Mouse (Mus musculus): ENCODE results near the gene Zfp827. TPM values are rescaled to one million over a fixed set of nuclear protein-coding genes. Genes with fewer than 3 reads are reported as not detected.

Zfp827 gene
- 0.71 and 2.1 TPM in 2 replicates for total RNA-seq (2014; fragmentation: Nextera tagmentation)
- 0.10 and 0.39 TPM in 2 replicates for total RNA-seq (2017)

- peak; percentile 76 for ATAC-seq (replicated peaks; ENCODE audit: poor library complexity, severe bottlenecking)
Measured at GRCm38 (mm10) chr8:79027977-79028487, at the start of gene Zfp827. Gene Zfp827, plus strand, starts transcription at chr8:79028437.

GRCm38 (mm10) chr8:79004341-79004740, 23.9 kb upstream of the Zfp827 start:
- ATAC-seq (replicated peaks; ENCODE audit: poor library complexity, severe bottlenecking) = no peak

GRCm38 (mm10) chr8:79015061-79015460, 13.2 kb upstream of the Zfp827 start:
- no peak for ATAC-seq (replicated peaks; ENCODE audit: poor library complexity, severe bottlenecking)

- no peak for ATAC-seq (replicated peaks; ENCODE audit: poor library complexity, severe bottlenecking)
Measured at GRCm38 (mm10) chr8:79016076-79016475, 12.2 kb upstream of the Zfp827 start.

GRCm38 (mm10) chr8:79016583-79016982, 11.7 kb upstream of the Zfp827 start:
- ATAC-seq (replicated peaks; ENCODE audit: poor library complexity, severe bottlenecking) = no peak

GRCm38 (mm10) chr8:79023922-79024321, 4.3 kb upstream of the Zfp827 start:
- ATAC-seq (replicated peaks; ENCODE audit: poor library complexity, severe bottlenecking) = no peak

- no peak for ATAC-seq (replicated peaks; ENCODE audit: poor library complexity, severe bottlenecking)
Measured at GRCm38 (mm10) chr8:79027319-79027718, 918 bp upstream of the Zfp827 start.

- ATAC-seq (replicated peaks; ENCODE audit: poor library complexity, severe bottlenecking) = peak; percentile 17
Measured at GRCm38 (mm10) chr8:79028541-79029395, 531 bp downstream of the Zfp827 start.

GRCm38 (mm10) chr8:79029396-79030325, 1.4 kb downstream of the Zfp827 start:
- no peak; the same call in 1 of the 2 replicates for ATAC-seq (replicated peaks; ENCODE audit: poor library complexity, severe bottlenecking)

- ATAC-seq (replicated peaks; ENCODE audit: poor library complexity, severe bottlenecking) = peak; percentile 42
Measured at GRCm38 (mm10) chr8:79030326-79031265, 2.4 kb downstream of the Zfp827 start.

- ATAC-seq (replicated peaks; ENCODE audit: poor library complexity, severe bottlenecking) = no peak
Measured at GRCm38 (mm10) chr8:79037532-79037931, 9.3 kb downstream of the Zfp827 start.

- ATAC-seq (replicated peaks; ENCODE audit: poor library complexity, severe bottlenecking) = no peak
Measured at GRCm38 (mm10) chr8:79037991-79038390, 9.8 kb downstream of the Zfp827 start.

GRCm38 (mm10) chr8:79041429-79041828, 13.2 kb downstream of the Zfp827 start:
- ATAC-seq (replicated peaks; ENCODE audit: poor library complexity, severe bottlenecking) = no peak

- ATAC-seq (replicated peaks; ENCODE audit: poor library complexity, severe bottlenecking) = no peak
Measured at GRCm38 (mm10) chr8:79042252-79042651, 14.0 kb downstream of the Zfp827 start.

- no peak for ATAC-seq (replicated peaks; ENCODE audit: poor library complexity, severe bottlenecking)
Measured at GRCm38 (mm10) chr8:79044673-79045072, 16.4 kb downstream of the Zfp827 start.

- no peak for ATAC-seq (replicated peaks; ENCODE audit: poor library complexity, severe bottlenecking)
Measured at GRCm38 (mm10) chr8:79046659-79047058, 18.4 kb downstream of the Zfp827 start.

GRCm38 (mm10) chr8:79048388-79049005, 20.3 kb downstream of the Zfp827 start:
- ATAC-seq (replicated peaks; ENCODE audit: poor library complexity, severe bottlenecking) = no peak

GRCm38 (mm10) chr8:79054222-79054621, 26.0 kb downstream of the Zfp827 start:
- ATAC-seq (replicated peaks; ENCODE audit: poor library complexity, severe bottlenecking) = no peak

GRCm38 (mm10) chr8:79057179-79057578, 28.9 kb downstream of the Zfp827 start:
- no peak for ATAC-seq (replicated peaks; ENCODE audit: poor library complexity, severe bottlenecking)

Data from granulocyte monocyte progenitor cell, adult 5-6 weeks (primary cell).